Mouse (Mus musculus) CH12.LX (cell line): ENCODE results near the gene Spata2.

ENCODE experiments used
- CTCF ChIP-seq, 2 experiments: IDR thresholded peaks in 1 of 2; conservative IDR thresholded peaks in 1 of 2; 2 replicates each; pipeline ENCODE4 v1.5.1; 2011 to 2012; ENCODE audit warnings: low read depth in 2 of 2, low read length in 2 of 2, improper control_type of control experiment in 1 of 2, inconsistent platforms in 1 of 2, mild to moderate bottlenecking in 1 of 2, moderate library complexity in 1 of 2
- E2F4 ChIP-seq: IDR thresholded peaks from 2 replicates; pipeline ENCODE4 v1.6.1; 2011; ENCODE audit warnings: low read depth, low read length, improper control_type of control experiment; ENCODE audit not compliant: insufficient replicate concordance
- EP300 ChIP-seq: IDR thresholded peaks from 2 replicates; pipeline ENCODE4 v1.6.1; 2011; ENCODE audit warnings: low read length, improper control_type of control experiment
- NRF1 ChIP-seq: IDR thresholded peaks from 2 replicates; pipeline ENCODE4 v1.6.1; 2014; ENCODE audit warnings: low read depth, mild to moderate bottlenecking, inconsistent platforms, low read length, improper control_type of control experiment, moderate library complexity
- PAX5 ChIP-seq: IDR thresholded peaks from 2 replicates; pipeline ENCODE4 v1.6.1; 2012; ENCODE audit warnings: low read length, inconsistent platforms, mixed read lengths
- POLR2A ChIP-seq: IDR thresholded peaks from 2 replicates; pipeline ENCODE4 v1.6.1; 2011; ENCODE audit warnings: low read depth, mild to moderate bottlenecking, improper control_type of control experiment, low read length
- POLR2AphosphoS2 ChIP-seq: IDR thresholded peaks from 2 replicates; pipeline ENCODE4 v1.6.1; 2011; ENCODE audit warnings: low read depth, low read length, improper control_type of control experiment
- SMC3 ChIP-seq: IDR thresholded peaks from 2 replicates; pipeline ENCODE4 v1.6.1; 2011; ENCODE audit warnings: low read depth, low read length, improper control_type of control experiment
- USF1 ChIP-seq: IDR thresholded peaks from 2 replicates; pipeline ENCODE4 v1.6.1; 2014; ENCODE audit warnings: low read depth, mild to moderate bottlenecking, inconsistent platforms, low read length, improper control_type of control experiment
- ZC3H11A ChIP-seq: IDR thresholded peaks from 2 replicates; pipeline ENCODE4 v1.6.1; 2012; ENCODE audit warnings: low read depth, mild to moderate bottlenecking, inconsistent platforms, low read length, improper control_type of control experiment

DNA sequence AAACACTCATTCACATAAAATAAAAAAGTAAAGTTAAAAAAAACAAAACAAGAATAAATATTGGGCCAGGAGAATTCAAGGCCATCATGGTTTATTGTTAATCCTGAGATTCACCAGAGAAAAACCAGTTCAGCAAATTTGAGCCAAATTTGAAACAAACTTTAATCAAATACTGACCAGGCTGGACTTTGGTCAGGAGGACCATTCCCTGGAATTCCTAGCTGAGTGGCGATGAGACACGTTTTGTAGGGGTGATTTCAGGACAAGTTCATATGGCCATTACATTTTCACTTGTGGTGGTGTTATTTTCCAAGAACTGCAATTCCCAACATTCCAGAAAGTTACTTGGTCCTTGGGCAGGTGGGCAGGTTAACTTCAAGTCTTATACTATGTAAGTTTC lies 57.1 kb downstream of the Spata2 start:
- TF ChIP-seq POLR2A (no peak), ZC3H11A (no peak), CTCF (conservative IDR thresholded peaks at IDR 0.05 in 1 of 2, IDR thresholded peaks at IDR 0.05 in 1 of 2; ENCODE audit: low read depth in 2 of 2, low read length in 2 of 2) (no peak), SMC3 (no peak), USF1 (no peak), POLR2AphosphoS2 (no peak), NRF1 (no peak), PAX5 (no peak), EP300 (no peak), E2F4 (no peak)
